Mouse (Mus musculus) lung, embryonic 16.5 days (tissue): ENCODE data around the gene Ttll11. TPM values are rescaled to one million over a fixed set of nuclear protein-coding genes. Genes with fewer than 3 reads are reported as not detected.
A peak's percentile ranks its signal among the peaks of the same experiment; 100 is the strongest.

ENCODE experiments used
- ATAC-seq: fragments of 200-750 bp; cut with Nextera tagmentation; 2 replicates; pipeline ENCODE4 v1.8.0; 2017; ENCODE audit warnings: low read depth, mild to moderate bottlenecking, moderate library complexity
- H3K27ac ChIP-seq: fragments of 300-500 bp; sonication (generic); 2 replicates; pipeline ENCODE4 v1.5.1; 2014; ENCODE audit warnings: mild to moderate bottlenecking, control low read depth, low read length
- H3K27me3 ChIP-seq: fragments of 300-500 bp; sonication (generic); 2 replicates; pipeline ENCODE4 v1.6.1; 2014; ENCODE audit warnings: low read depth, low read length, mixed read lengths; ENCODE audit not compliant: control insufficient read depth, insufficient read depth
- H3K36me3 ChIP-seq: fragments of 300-500 bp; sonication (generic); 2 replicates; pipeline ENCODE4 v1.6.1; 2014; ENCODE audit warnings: low read length; ENCODE audit not compliant: control insufficient read depth, insufficient read depth
- H3K4me1 ChIP-seq: fragments of 300-500 bp; sonication (generic); replicated peaks from 2 replicates; pipeline ENCODE4 v1.6.1; 2014; ENCODE audit warnings: low read length, mixed read lengths; ENCODE audit not compliant: control insufficient read depth, insufficient read depth
- H3K4me2 ChIP-seq: fragments of 300-500 bp; sonication (generic); 2 replicates; pipeline ENCODE4 v1.6.1; 2014; ENCODE audit warnings: low read depth, low read length, control low read depth
- H3K4me3 ChIP-seq: fragments of 300-500 bp; sonication (generic); 2 replicates; pipeline ENCODE4 v1.5.1; 2014; ENCODE audit warnings: mild to moderate bottlenecking, low read length, control low read depth
- H3K9ac ChIP-seq: fragments of 300-500 bp; sonication (generic); 2 replicates; pipeline ENCODE4 v1.6.1; 2014; ENCODE audit warnings: low read length, control low read depth
- H3K9me3 ChIP-seq: fragments of 300-500 bp; sonication (generic); 2 replicates; pipeline ENCODE4 v1.6.1; 2016; ENCODE audit warnings: low read length; ENCODE audit not compliant: control insufficient read depth
- WGBS: fragments of 180-500 bp; shearing (Covaris S2); extraction: QIAGEN DNeasy Blood & Tissue Kit; methylation state at CpG from one replicate; pipeline ENCODE4 v1.1.7; 2014; 5-methylcytosine and 5-hydroxymethylcytosine counted together
- polyA plus RNA-seq: library from polyadenylated mRNA; unstranded; fragments of >200 nt; fragmentation: Nextera tagmentation; extraction: Ambion mirVana; gene quantifications from 2 replicates; pipeline ENCODE4 v1.2.1, GENCODE M21; 2015

Gene Ttll11
- polyA plus RNA-seq, 1 experiment from 2014 or later, result 0.55 TPM

DNA sequence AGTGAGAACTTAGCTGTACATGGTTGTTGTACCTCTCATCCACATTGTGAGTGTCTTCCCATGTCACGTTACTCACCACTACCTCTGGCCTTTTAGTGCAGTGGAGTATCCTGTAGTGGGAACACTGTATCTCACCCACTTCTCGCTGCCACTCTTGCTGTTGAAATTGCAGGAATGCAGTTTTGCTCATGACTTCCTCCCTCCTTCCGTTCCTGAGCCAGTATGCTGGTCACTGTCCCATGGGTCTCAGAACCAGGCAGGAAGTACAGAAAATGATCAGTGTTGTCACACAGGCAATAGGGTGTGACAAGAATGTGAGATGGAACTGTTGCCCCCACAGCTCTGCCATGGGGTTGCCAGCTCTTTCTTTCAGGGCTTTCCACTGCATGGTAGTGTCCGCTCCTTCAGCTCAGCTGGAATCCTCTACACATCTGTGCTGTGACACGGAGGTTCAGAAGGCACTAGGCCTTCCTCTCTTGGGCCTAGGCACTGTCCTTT, 261.7 kb downstream of the Ttll11 start:
- Histone ChIP-seq H3K27me3 (no peaks in the 10 kb centered on the region), H3K36me3 (peaks cover 62% of the 10 kb centered on the region)
- ATAC-seq, result no peak

DNA sequence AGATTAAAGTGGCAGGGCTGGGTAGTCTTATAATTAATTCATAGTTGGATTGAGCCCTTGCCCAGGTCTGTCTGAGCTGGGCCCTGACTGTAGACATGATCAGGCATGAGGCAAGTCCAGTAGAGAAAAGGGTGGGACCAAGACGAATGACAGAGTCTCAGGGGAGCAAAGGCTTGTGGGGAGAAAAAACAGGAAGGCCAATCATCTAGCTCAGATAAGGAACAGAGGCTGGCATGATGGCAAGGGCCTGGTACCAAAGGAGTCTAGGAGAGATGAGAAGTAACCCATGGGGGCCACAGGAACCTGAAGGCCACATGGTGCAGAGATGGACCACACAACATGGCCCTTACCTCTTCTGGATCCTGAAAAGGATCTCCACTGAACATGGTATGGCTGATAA, 263.5 kb downstream of the Ttll11 start:
- 71% methylated on average over 1 of the region's 1 CpGs for WGBS
- H3K4me3 ChIP-seq, result no peak overlapping the region
- H3K27me3 ChIP-seq, result no peaks in the 10 kb centered on the region
- no peaks in the 10 kb centered on the region for H3K9me3 ChIP-seq
- no peak for ATAC-seq
- no peak overlapping the region for H3K27ac ChIP-seq
- H3K9ac ChIP-seq, result no peak overlapping the region
- H3K4me2 ChIP-seq, result no peak overlapping the region
- H3K4me1 ChIP-seq, result peaks cover 16% of the 10 kb centered on the region
- H3K36me3 ChIP-seq, result peaks cover 55% of the 10 kb centered on the region

More for the DNA sequence above, 261.7 kb downstream of the Ttll11 start:
- WGBS, result 79% methylated on average over 5 of the region's 5 CpGs
- H3K4me2 ChIP-seq, result no peak overlapping the region
- no peak overlapping the region for H3K9ac ChIP-seq
- peaks cover 16% of the 10 kb centered on the region for H3K4me1 ChIP-seq
- H3K27ac ChIP-seq, result no peak overlapping the region
- no peak overlapping the region for H3K4me3 ChIP-seq
- no peaks in the 10 kb centered on the region for H3K9me3 ChIP-seq

DNA sequence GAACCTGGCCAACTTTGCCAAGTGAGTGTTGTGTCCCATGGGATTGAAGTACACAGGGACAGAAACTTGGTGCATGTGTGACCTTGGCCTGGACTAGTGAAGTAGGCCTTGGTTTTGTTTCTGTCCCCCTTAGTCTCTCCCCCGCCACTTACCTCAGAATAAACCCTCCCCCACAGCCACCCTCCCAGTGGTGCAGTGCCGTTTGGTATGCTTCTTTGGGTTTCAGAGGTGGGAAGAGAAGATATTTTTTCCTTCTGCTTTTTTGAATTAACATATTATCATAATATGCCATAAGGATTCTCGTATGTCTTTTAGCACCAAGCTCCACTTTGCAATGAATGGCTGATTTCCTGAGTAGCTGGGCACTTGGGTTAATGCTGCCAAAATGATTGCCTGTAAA, 264.2 kb downstream of the Ttll11 start:
- no peak overlapping the region for H3K27ac ChIP-seq
- H3K9ac ChIP-seq, result no peak overlapping the region
- peaks cover 54% of the 10 kb centered on the region for H3K36me3 ChIP-seq
- no peaks in the 10 kb centered on the region for H3K9me3 ChIP-seq
- H3K27me3 ChIP-seq, result no peaks in the 10 kb centered on the region
- no peak overlapping the region for H3K4me3 ChIP-seq
- 81% methylated on average over 3 of the region's 3 CpGs for WGBS
- peaks cover 16% of the 10 kb centered on the region for H3K4me1 ChIP-seq
- ATAC-seq, result no peak
- no peak overlapping the region for H3K4me2 ChIP-seq

DNA sequence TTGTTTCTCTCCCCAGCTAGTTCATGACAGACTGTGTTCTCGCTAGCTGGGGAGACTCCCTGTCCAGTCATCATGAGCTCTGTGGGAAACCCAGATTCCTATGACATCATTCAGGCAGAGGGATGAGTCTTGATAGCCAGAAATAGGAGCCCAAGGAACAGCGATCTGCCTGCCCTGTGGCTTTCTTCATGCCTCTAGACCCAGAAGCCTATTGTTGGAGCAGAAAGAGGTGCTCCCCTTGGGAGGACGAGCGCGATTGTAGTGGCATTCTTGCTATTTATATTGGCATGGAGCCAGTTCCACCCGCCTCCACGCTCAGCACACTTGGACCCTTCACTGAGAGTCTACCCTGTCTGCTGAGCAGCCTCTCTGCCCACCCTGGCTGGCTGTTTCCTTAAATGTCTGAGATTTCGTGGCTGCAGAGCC, 265.0 kb downstream of the Ttll11 start:
- peak overlapping the region; percentile 48 for H3K27ac ChIP-seq
- 18% methylated on average over 8 of the region's 8 CpGs for WGBS
- no peak overlapping the region for H3K4me2 ChIP-seq
- H3K4me3 ChIP-seq, result no peak overlapping the region
- H3K4me1 ChIP-seq, result peaks cover 16% of the 10 kb centered on the region
- ATAC-seq, result peak; percentile 74
- no peaks in the 10 kb centered on the region for H3K27me3 ChIP-seq
- H3K9ac ChIP-seq, result no peak overlapping the region
- H3K36me3 ChIP-seq, result peaks cover 54% of the 10 kb centered on the region
- H3K9me3 ChIP-seq, result no peaks in the 10 kb centered on the region

DNA sequence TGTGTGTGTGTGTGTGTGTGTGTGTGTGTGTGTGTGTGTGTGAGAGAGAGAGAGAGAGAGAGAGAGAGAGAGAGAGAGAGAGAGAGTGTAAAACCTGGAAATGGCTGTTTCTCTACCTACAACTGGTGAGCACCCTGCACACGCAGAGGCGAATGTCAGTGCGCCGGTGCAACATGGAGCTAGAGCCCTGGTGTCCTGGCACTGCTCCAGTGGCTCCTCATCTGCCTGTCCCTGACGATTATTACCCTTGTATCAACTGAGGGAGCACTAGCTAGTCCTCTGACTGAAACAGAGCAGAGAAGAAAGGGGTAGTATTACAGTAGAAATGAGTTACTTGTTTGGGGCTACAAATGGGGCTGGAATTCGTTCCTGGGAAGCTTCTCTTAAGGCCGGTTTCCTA, 266.3 kb downstream of the Ttll11 start:
- H3K4me1 ChIP-seq, result peaks cover 16% of the 10 kb centered on the region
- no peak overlapping the region for H3K27ac ChIP-seq
- no peaks in the 10 kb centered on the region for H3K9me3 ChIP-seq
- peaks cover 54% of the 10 kb centered on the region for H3K36me3 ChIP-seq
- no peak overlapping the region for H3K4me2 ChIP-seq
- H3K9ac ChIP-seq, result no peak overlapping the region
- WGBS, result 71% methylated on average over 7 of the region's 7 CpGs
- H3K27me3 ChIP-seq, result no peaks in the 10 kb centered on the region
- no peak overlapping the region for H3K4me3 ChIP-seq
- no peak for ATAC-seq

DNA sequence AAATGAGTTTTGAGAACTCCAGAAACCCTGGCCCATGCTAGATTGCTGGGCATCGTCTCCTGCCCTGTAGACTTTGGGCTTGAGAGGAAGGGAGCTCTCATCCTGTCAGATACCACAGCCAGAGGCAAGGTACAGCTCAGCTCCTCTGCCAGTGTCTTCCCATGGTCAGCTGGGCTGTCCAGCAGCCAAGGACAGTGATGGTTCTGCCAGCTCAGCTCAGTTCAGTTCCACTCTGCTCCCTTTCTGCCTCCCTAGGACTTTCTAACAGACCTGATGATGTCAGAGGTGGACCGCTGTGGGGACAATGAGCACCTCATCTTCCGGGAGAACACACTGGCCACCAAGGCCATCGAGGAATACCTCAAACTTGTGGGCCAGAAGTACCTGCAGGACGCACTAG, 267.1 kb downstream of the Ttll11 start:
- H3K9ac ChIP-seq, result no peak overlapping the region
- H3K9me3 ChIP-seq, result no peaks in the 10 kb centered on the region
- H3K4me3 ChIP-seq, result no peak overlapping the region
- no peaks in the 10 kb centered on the region for H3K27me3 ChIP-seq
- ATAC-seq, result no peak
- no peak overlapping the region for H3K27ac ChIP-seq
- H3K36me3 ChIP-seq, result peaks cover 51% of the 10 kb centered on the region
- peaks cover 16% of the 10 kb centered on the region for H3K4me1 ChIP-seq
- WGBS, result 92% methylated on average over 5 of the region's 5 CpGs
- no peak overlapping the region for H3K4me2 ChIP-seq

DNA sequence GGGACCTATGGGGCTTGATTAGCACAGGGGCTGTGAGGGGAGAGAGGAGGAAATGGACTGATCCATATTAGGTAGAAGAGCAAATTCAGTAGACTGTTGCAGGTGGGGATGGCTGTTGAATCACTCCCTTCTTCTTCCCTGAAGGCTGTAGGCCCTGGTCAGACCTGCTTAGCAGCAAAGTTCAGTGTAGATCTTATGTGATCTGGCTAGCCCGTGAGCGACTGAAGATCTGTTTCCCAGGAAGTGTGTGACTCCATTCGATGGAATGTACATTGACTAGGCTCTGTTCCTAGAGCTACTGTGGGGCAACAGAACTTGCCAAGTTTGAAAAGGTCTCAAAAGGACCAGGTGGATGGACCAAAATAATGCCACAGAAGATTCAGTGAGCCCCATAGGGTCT, 276.5 kb downstream of the Ttll11 start:
- no peak overlapping the region for H3K4me2 ChIP-seq
- peaks cover 41% of the 10 kb centered on the region for H3K4me1 ChIP-seq
- peak overlapping the region; percentile 56 for H3K27ac ChIP-seq
- H3K4me3 ChIP-seq, result no peak overlapping the region
- H3K27me3 ChIP-seq, result no peaks in the 10 kb centered on the region
- peaks cover 5% of the 10 kb centered on the region for H3K36me3 ChIP-seq
- no peaks in the 10 kb centered on the region for H3K9me3 ChIP-seq
- peak; percentile 24; the same call in 1 of the 2 replicates for ATAC-seq
- no peak overlapping the region for H3K9ac ChIP-seq
- 60% methylated on average over 3 of the region's 3 CpGs for WGBS

DNA sequence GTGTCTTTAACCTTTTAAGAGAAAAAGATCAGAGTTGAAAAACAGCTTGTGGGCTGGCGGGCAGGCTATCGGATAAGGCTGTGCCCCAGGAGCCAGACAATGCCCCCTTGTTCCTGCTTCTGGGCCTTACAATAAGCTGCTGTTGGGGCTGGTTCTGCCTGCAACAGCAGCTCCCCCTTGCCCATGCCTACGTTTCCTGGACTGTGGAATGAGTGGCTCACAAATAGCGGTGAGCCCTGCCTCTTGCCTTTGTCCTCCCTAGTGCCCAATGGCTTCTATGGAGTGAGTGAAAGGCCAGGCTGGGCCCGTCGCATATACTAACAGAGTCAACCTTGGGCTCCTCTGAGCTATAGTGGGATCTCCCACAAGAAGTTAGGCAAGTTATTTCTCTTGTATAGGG, 277.1 kb downstream of the Ttll11 start:
- Histone ChIP-seq H3K9ac (no peak overlapping the region), H3K4me2 (no peak overlapping the region), H3K27ac (peak overlapping the region; percentile 56), H3K36me3 (peaks cover 5% of the 10 kb centered on the region), H3K9me3 (no peaks in the 10 kb centered on the region), H3K4me3 (no peak overlapping the region), H3K27me3 (no peaks in the 10 kb centered on the region), H3K4me1 (peaks cover 48% of the 10 kb centered on the region)
- 72% methylated on average over 6 of the region's 6 CpGs for WGBS
- peak; percentile 27; the same call in 1 of the 2 replicates for ATAC-seq

DNA sequence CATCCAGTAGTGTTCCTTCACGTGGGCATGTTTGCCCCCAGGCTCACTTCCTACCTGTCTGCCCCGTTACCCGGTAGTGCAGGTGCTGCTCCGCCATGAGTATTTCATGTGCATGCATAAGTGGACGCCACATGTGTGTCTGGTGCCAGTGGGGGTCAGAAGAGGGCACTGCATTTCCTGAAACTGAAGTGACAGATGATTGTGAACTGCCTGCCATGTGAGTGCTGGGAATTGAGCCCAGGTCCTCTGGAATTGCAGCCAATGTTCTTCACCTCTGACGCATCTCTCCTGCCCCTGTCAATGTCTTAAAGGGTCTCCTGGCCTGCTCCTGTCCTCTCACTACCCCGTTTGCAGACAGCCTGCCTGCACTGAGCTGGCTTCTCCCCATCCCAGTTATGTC, 277.7 kb downstream of the Ttll11 start:
- peaks cover 5% of the 10 kb centered on the region for H3K36me3 ChIP-seq
- no peak overlapping the region for H3K4me3 ChIP-seq
- 69% methylated on average over 7 of the region's 7 CpGs for WGBS
- H3K9ac ChIP-seq, result no peak overlapping the region
- no peak overlapping the region for H3K4me2 ChIP-seq
- no peaks in the 10 kb centered on the region for H3K9me3 ChIP-seq
- H3K27ac ChIP-seq, result peak overlapping the region; percentile 56; the same call in 1 of the 2 replicates
- ATAC-seq, result no peak
- peaks cover 50% of the 10 kb centered on the region for H3K4me1 ChIP-seq
- no peaks in the 10 kb centered on the region for H3K27me3 ChIP-seq
